In genomic region chr19:57619088-57619487, GRCm38 (mm10) we compare ENCODE assay signal across 25 mouse cellular contexts. TPM values are rescaled to one million over a fixed set of nuclear protein-coding genes. Genes with fewer than 3 reads are reported as not detected.
DNase-seq lines count a peak whose midpoint lies in the region; ATAC-seq and TF ChIP-seq lines count a peak whose summit lies in the region.
"Had no signal": no experiment of that assay in that cellular context is flagged by ENCODE, and none has a peak within 500 bp of the region (broad histone marks: within the 10 kb centered on the region; RNA-seq: fewer than 3 reads in every experiment).

No protein-coding gene starts in this region.

- no peak for TF ChIP-seq POLR2A in CH12.LX (IDR thresholded peaks at IDR 0.05; ENCODE audit: low read depth, low read length)

- no peak overlapping the region for H3K4me2 ChIP-seq in midbrain, embryonic 11.5 days
- H3K4me2 ChIP-seq in midbrain, embryonic 13.5 days (replicated peaks), result no peak overlapping the region
- no peak overlapping the region for H3K4me2 ChIP-seq in CH12.LX (ENCODE audit: insufficient read depth, low read depth, poor library complexity, severe bottlenecking)
- H3K4me2 ChIP-seq: embryonic facial prominence, embryonic 13.5 days; embryonic facial prominence, embryonic 15.5 days; forebrain, embryonic 12.5 days had no signal

- in situ Hi-C loops in CH12.LX (cut with MboI; ENCODE audit: low pct_ligation_motif_present, low pct_unique_long_range_greater_than_20kb, low sequenced_read_pairs), result loop anchor here (25.0 kb wide), 1 partner anchor 207 kb away; no protein-coding TSS in a partner anchor

- H3K79me2 ChIP-seq in CH12.LX (replicated peaks; ENCODE audit: control insufficient read depth, extremely low read depth, insufficient read depth, poor library complexity, severe bottlenecking), result no peaks in the 10 kb centered on the region

- no peak overlapping the region for H3K27ac ChIP-seq in midbrain, embryonic 11.5 days (ENCODE audit: low read depth, low read length)
- no peak overlapping the region for H3K27ac ChIP-seq in midbrain, embryonic 13.5 days
- H3K27ac ChIP-seq in CH12.LX (ENCODE audit: insufficient read depth, low read depth), result no peak overlapping the region
- H3K27ac ChIP-seq: embryonic facial prominence, embryonic 13.5 days; embryonic facial prominence, embryonic 15.5 days; forebrain, embryonic 10.5 days; forebrain, embryonic 12.5 days had no signal

- no peak for TF ChIP-seq EP300 in CH12.LX (IDR thresholded peaks at IDR 0.05; ENCODE audit: low read length)

- H3K9me3 ChIP-seq in midbrain, embryonic 11.5 days (ENCODE audit: control insufficient read depth, low read length), result no peaks in the 10 kb centered on the region
- H3K9me3 ChIP-seq in midbrain, embryonic 13.5 days, result no peaks in the 10 kb centered on the region
- no peaks in the 10 kb centered on the region for H3K9me3 ChIP-seq in CH12.LX (replicated peaks; ENCODE audit: low read length)
- H3K9me3 ChIP-seq: embryonic facial prominence, embryonic 13.5 days; embryonic facial prominence, embryonic 15.5 days; forebrain, embryonic 10.5 days; forebrain, embryonic 12.5 days had no signal

- peak; percentile 39 for DNase-seq in midbrain, embryonic 11.5 days (ENCODE audit: low spot score, missing footprints)
- DNase-seq in CH12.LX (ENCODE audit: extremely low read depth), result no peak
- no peak for DNase-seq in right cerebral cortex, adult 2 months (ENCODE audit: low spot score in 2 of 2)
- DNase-seq in embryo, embryonic 10.5 days (ENCODE audit: low spot score), result no peak
- no peak for DNase-seq in thymus, postnatal 4 days
- DNase-seq: adrenal gland, adult 2 months; adrenal gland, postnatal 10 days; adrenal gland, postnatal 25 days; cerebellum, adult 11 months; cerebellum, adult 18-20 months; cerebellum, adult 8-10 months; cerebellum, adult 9-11 months; cerebellum, postnatal 14 days; cerebellum, postnatal 36 days; embryo, embryonic 11 days had no signal

- no peak overlapping the region for H3K4me3 ChIP-seq in midbrain, embryonic 11.5 days (ENCODE audit: low read depth, low read length)
- no peak overlapping the region for H3K4me3 ChIP-seq in midbrain, embryonic 13.5 days (replicated peaks)
- no peak overlapping the region for H3K4me3 ChIP-seq in CH12.LX (replicated peaks in 1 of 3; ENCODE audit: low read depth in 2 of 3, low read length in 2 of 3, poor library complexity in 1 of 3)
- H3K4me3 ChIP-seq: embryonic facial prominence, embryonic 13.5 days; embryonic facial prominence, embryonic 15.5 days; erythroblast, embryonic 14.5 days; forebrain, embryonic 10.5 days; forebrain, embryonic 12.5 days had no signal

- TF ChIP-seq CTCF in CH12.LX (conservative IDR thresholded peaks at IDR 0.05 in 1 of 2, IDR thresholded peaks at IDR 0.05 in 1 of 2; ENCODE audit: low read depth in 2 of 2, low read length in 2 of 2), result no peak

- H3K36me3 ChIP-seq in midbrain, embryonic 11.5 days (ENCODE audit: control insufficient read depth, insufficient read depth, low read length), result no peaks in the 10 kb centered on the region
- no peaks in the 10 kb centered on the region for H3K36me3 ChIP-seq in midbrain, embryonic 13.5 days
- H3K36me3 ChIP-seq in CH12.LX (replicated peaks in 1 of 2; ENCODE audit: control insufficient read depth in 1 of 2, insufficient read depth in 1 of 2, low read length in 1 of 2), result peaks cover 0 to 3% of the 10 kb centered on the region in 2 experiments
- H3K36me3 ChIP-seq: embryonic facial prominence, embryonic 15.5 days had no signal

- 93% methylated on average over 9 of the region's 9 CpGs for WGBS in midbrain, embryonic 11.5 days
- 88% methylated on average over 9 of the region's 9 CpGs for WGBS in midbrain, embryonic 13.5 days

- no peak for ATAC-seq in midbrain, embryonic 11.5 days (ENCODE audit: low FRiP score)
- ATAC-seq in midbrain, embryonic 13.5 days, result no peak
- peak; percentile 68 for ATAC-seq in granulocyte monocyte progenitor cell, adult 5-6 weeks (replicated peaks; ENCODE audit: poor library complexity, severe bottlenecking)
- peak; percentile 49 for ATAC-seq in megakaryocyte progenitor cell, adult 5-6 weeks (replicated peaks; ENCODE audit: poor library complexity)
- ATAC-seq: forebrain, embryonic 14.5 days; forebrain, embryonic 16.5 days had no signal

- no peaks in the 10 kb centered on the region for H3K4me1 ChIP-seq in midbrain, embryonic 11.5 days (ENCODE audit: control insufficient read depth, insufficient read depth, low read length)
- H3K4me1 ChIP-seq in midbrain, embryonic 13.5 days (replicated peaks), result 0 out of 2 replicates have a peak, but pooled peaks cover 11% of the 10 kb centered on the region
- H3K4me1 ChIP-seq in CH12.LX (ENCODE audit: control insufficient read depth in 1 of 2, insufficient read depth in 2 of 2), result peaks cover 0 to 5% of the 10 kb centered on the region in 2 experiments; a peak in 2 of 4 replicates
- H3K4me1 ChIP-seq: forebrain, embryonic 10.5 days; forebrain, embryonic 12.5 days had no signal

- no peaks in the 10 kb centered on the region for H3K27me3 ChIP-seq in midbrain, embryonic 11.5 days (ENCODE audit: control insufficient read depth, insufficient read depth, low read length)
- no peaks in the 10 kb centered on the region for H3K27me3 ChIP-seq in midbrain, embryonic 13.5 days
- no peaks in the 10 kb centered on the region for H3K27me3 ChIP-seq in CH12.LX (replicated peaks)
- H3K27me3 ChIP-seq: embryonic facial prominence, embryonic 13.5 days; embryonic facial prominence, embryonic 15.5 days; forebrain, embryonic 12.5 days had no signal

- no peak for TF ChIP-seq RAD21 in CH12.LX (IDR thresholded peaks at IDR 0.05; ENCODE audit: low read depth, low read length)

- dilution Hi-C loops in CH12.LX (cut with MboI; ENCODE audit: extremely low pct_ligation_motif_present, extremely low pct_unique_long_range_greater_than_20kb, low sequenced_read_pairs), result no loop called here

- H3K9ac ChIP-seq in midbrain, embryonic 11.5 days (ENCODE audit: low read length), result no peak overlapping the region
- H3K9ac ChIP-seq in midbrain, embryonic 13.5 days (replicated peaks), result no peak overlapping the region
- no peak overlapping the region for H3K9ac ChIP-seq in CH12.LX (ENCODE audit: insufficient read depth, low read depth)
- H3K9ac ChIP-seq: embryonic facial prominence, embryonic 13.5 days; embryonic facial prominence, embryonic 15.5 days; forebrain, embryonic 12.5 days had no signal

TF ChIP-seq in CH12.LX, 34 proteins besides CTCF, POLR2A, EP300 and RAD21:
- peak; percentile 29; the same call in 1 of the 2 replicates for TF ChIP-seq ELF1 (IDR thresholded peaks at IDR 0.05; ENCODE audit: low read depth, low read length)
- TF ChIP-seq CHD1 (IDR thresholded peaks at IDR 0.05; ENCODE audit: low read depth, low read length), result no peak
- no peak for TF ChIP-seq MAZ (IDR thresholded peaks at IDR 0.05; ENCODE audit: low read depth, low read length)

RNA-seq across cellular contexts. Expression of gene Atrnl1, which starts 8.3 kb away (rescaled TPM):
- 5.6 and 6.4 TPM in 2 replicates for polyA plus RNA-seq in midbrain, embryonic 11.5 days (2014; fragmentation: Nextera tagmentation; extraction: Ambion mirVana)
- 10.0 and 10.2 TPM in 2 replicates for polyA plus RNA-seq in midbrain, embryonic 13.5 days (2015; fragmentation: Nextera tagmentation; extraction: Ambion mirVana)
- total RNA-seq in CH12.LX (2012; rRNA removed), result 1.5 and 1.9 TPM in 2 replicates
- total RNA-seq in CH12.LX (2014; rRNA removed), result 1.9 and 2.1 TPM in 2 replicates
- polyA plus RNA-seq in CH12.LX (2012; ENCODE audit: insufficient read length, low read depth), result 1.7 and 1.9 TPM in 2 replicates
- total RNA-seq in granulocyte monocyte progenitor cell, adult 5-6 weeks (2014; fragmentation: Nextera tagmentation), result 13.7 and 15.7 TPM in 2 replicates
- total RNA-seq in granulocyte monocyte progenitor cell, adult 5-6 weeks (2017), result 15.8 and 17.6 TPM in 2 replicates
- 10.8 and 11.7 TPM in 2 replicates for total RNA-seq in megakaryocyte progenitor cell, adult 5-6 weeks (2015)
- 13.6 and 15.1 TPM in 2 replicates for total RNA-seq in megakaryocyte progenitor cell, adult 5-6 weeks (2017)

Comparison
In these comparisons a context has a peak if more than half of its experiments do, and no peak if none do; other contexts are left out.
1. ATAC-seq: peak in granulocyte monocyte progenitor cell, adult 5-6 weeks (single experiment) and megakaryocyte progenitor cell, adult 5-6 weeks (single experiment); none in midbrain, embryonic 11.5 days (single experiment) and midbrain, embryonic 13.5 days (single experiment).